Mouse (Mus musculus) limb, embryonic 15.5 days (tissue): ENCODE data around the gene Traf7. TPM values are rescaled to one million over a fixed set of nuclear protein-coding genes. Genes with fewer than 3 reads are reported as not detected.

Experiments
- ATAC-seq: fragments of 200-750 bp; cut with Nextera tagmentation; 2 replicates; pipeline ENCODE4 v1.8.0; 2017; ENCODE audit warnings: low read depth, moderate TSS enrichment; ENCODE audit not compliant: insufficient number of reproducible peaks, low FRiP score, low TSS enrichment
- H3K27ac ChIP-seq: fragments of 300-500 bp; sonication (generic); 2 replicates; pipeline ENCODE4 v1.5.1; 2015; ENCODE audit warnings: moderate library complexity, mild to moderate bottlenecking, inconsistent platforms
- H3K27me3 ChIP-seq: fragments of 300-500 bp; sonication (generic); 2 replicates; pipeline ENCODE4 v1.6.1; 2015; ENCODE audit warnings: inconsistent platforms
- H3K36me3 ChIP-seq: fragments of 300-500 bp; sonication (generic); 2 replicates; pipeline ENCODE4 v1.6.1; 2015; ENCODE audit warnings: inconsistent platforms
- H3K4me1 ChIP-seq: fragments of 300-500 bp; sonication (generic); 2 replicates; pipeline ENCODE4 v1.6.1; 2015; ENCODE audit warnings: inconsistent platforms
- H3K4me2 ChIP-seq: fragments of 300-500 bp; sonication (generic); 2 replicates; pipeline ENCODE4 v1.6.1; 2015; ENCODE audit warnings: mild to moderate bottlenecking, inconsistent platforms
- H3K4me3 ChIP-seq: fragments of 300-500 bp; sonication (generic); 2 replicates; pipeline ENCODE4 v1.5.1; 2015; ENCODE audit warnings: mild to moderate bottlenecking, inconsistent platforms
- H3K9ac ChIP-seq: fragments of 300-500 bp; sonication (generic); 2 replicates; pipeline ENCODE4 v1.6.1; 2015; ENCODE audit warnings: inconsistent platforms
- H3K9me3 ChIP-seq: fragments of 300-500 bp; sonication (generic); 2 replicates; pipeline ENCODE4 v1.6.1; 2016; ENCODE audit warnings: inconsistent platforms
- WGBS: fragments of 180-500 bp; shearing (Covaris S2); methylation state at CpG from one replicate; pipeline ENCODE4 v1.1.7; 2015; 5-methylcytosine and 5-hydroxymethylcytosine counted together
- polyA plus RNA-seq: library from polyadenylated mRNA; unstranded; fragments of >200 nt; fragmentation: Nextera tagmentation; extraction: Ambion mirVana; gene quantifications from 2 replicates; pipeline ENCODE4 v1.2.1, GENCODE M21; 2015

Gene Traf7
- polyA plus RNA-seq, 1 experiment from 2014 or later: 89.8 TPM

DNA sequence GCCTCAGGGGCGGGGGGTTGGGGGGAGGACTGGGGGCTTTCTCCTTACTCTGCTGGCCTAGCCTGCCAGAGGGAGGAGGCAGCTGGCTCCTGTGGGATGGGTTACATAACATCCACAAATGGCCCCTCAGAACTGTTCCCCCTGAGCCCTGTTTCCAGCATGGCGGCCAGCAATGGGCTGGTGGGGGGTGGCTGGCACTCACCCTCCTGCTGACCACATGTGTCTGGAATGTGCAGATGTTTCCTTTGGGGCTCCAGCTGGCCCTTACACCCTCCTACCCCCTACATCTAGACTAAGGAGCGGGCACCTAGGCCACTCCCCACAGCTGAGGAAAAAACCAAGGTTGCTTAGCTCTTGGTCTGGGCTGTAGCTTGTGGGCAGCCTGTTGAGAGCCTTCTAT, 31.4 kb upstream of the Traf7 start:
- H3K9me3 ChIP-seq: no peaks in the 10 kb centered on the region
- WGBS: 25% methylated on average over 3 of the region's 3 CpGs
- no peak overlapping the region for H3K9ac ChIP-seq
- ATAC-seq: peak; percentile 87
- H3K4me2 ChIP-seq: peak overlapping the region; percentile 31
- no peaks in the 10 kb centered on the region for H3K27me3 ChIP-seq
- no peak overlapping the region for H3K4me3 ChIP-seq
- peak overlapping the region; percentile 92 for H3K27ac ChIP-seq
- peaks cover 62% of the 10 kb centered on the region for H3K4me1 ChIP-seq
- H3K36me3 ChIP-seq: no peaks in the 10 kb centered on the region

DNA sequence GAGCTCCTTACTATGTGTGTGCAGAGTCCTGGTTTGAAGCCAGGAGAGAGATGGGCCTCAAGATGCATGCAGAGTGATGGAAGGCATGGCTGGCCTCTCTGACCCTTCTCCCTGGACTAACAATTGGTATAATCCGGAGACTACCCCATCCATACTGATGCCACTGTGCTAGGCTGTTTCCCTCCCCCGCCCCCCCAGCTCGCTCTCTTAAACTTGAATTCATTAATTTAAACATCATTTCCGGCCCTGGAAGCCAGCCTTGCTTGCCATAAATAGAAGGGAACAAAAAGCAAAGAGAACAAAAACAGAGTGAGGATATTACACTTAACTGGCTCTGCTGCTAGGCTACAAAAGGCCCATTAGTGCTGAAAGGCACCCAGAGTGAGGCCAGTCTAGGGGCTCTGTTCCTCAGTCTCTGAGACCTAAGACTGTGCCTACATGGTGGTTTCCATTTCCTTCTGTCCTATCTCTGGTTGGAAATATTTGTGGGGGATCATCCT, 30.9 kb upstream of the Traf7 start:
- Histone ChIP-seq H3K4me3 (no peak overlapping the region), H3K27me3 (no peaks in the 10 kb centered on the region), H3K4me1 (peaks cover 62% of the 10 kb centered on the region), H3K9me3 (no peaks in the 10 kb centered on the region), H3K27ac (peak overlapping the region; percentile 92), H3K4me2 (peak overlapping the region; percentile 31; the same call in 1 of the 2 replicates), H3K9ac (no peak overlapping the region), H3K36me3 (no peaks in the 10 kb centered on the region)
- peak; percentile 52; the same call in 1 of the 2 replicates for ATAC-seq
- WGBS: 25% methylated on average over 4 of the region's 4 CpGs

DNA sequence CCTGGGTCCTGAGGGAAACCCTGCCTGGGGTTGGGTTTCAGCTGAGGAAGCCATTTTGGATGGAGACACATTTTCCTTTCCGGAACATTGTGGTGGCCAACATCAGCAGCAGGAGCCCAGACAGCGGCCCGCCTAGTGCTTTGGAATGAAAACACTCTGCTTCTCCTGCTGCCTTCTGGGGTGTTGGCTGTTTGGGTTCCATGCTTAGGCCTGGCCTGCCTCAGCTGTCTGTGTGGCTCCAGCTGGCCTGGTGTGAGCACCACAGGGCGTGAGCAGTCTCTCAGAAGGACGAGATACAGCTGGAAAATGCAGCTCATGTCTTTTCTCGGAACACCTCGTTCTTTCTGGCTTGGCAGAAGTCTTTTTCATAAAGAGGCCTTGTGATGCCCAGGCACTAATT, 29.4 kb upstream of the Traf7 start:
- H3K4me2 ChIP-seq: no peak overlapping the region
- H3K27ac ChIP-seq: peak overlapping the region; percentile 92
- peaks cover 62% of the 10 kb centered on the region for H3K4me1 ChIP-seq
- no peaks in the 10 kb centered on the region for H3K27me3 ChIP-seq
- no peak overlapping the region for H3K4me3 ChIP-seq
- H3K36me3 ChIP-seq: no peaks in the 10 kb centered on the region
- 62% methylated on average over 7 of the region's 7 CpGs for WGBS
- H3K9ac ChIP-seq: no peak overlapping the region
- ATAC-seq: peak; percentile 35; the same call in 1 of the 2 replicates
- no peaks in the 10 kb centered on the region for H3K9me3 ChIP-seq

DNA sequence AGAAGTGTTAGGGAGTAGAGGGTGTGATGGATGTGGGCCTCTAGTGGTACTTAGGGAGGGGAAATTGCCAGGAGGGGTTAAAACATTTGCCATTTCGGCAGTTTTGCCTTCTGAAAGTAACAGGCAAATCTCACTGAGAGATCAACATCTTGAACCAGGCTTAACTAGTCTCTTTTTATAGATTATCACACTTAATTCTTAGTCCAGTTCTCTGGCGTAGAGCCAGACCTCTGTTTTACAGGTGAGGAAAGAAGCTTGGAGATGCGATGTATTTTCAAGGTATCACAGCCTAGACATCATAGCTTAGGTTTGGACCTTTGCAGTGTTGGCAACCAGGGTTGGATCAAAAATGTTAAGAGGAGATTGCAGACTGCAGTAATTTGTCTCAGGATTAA, 23.3 kb upstream of the Traf7 start:
- Histone ChIP-seq H3K36me3 (no peaks in the 10 kb centered on the region), H3K9ac (peak overlapping the region; percentile 87), H3K27ac (peak overlapping the region; percentile 94), H3K9me3 (no peaks in the 10 kb centered on the region), H3K4me3 (peak overlapping the region; percentile 73), H3K4me2 (peak overlapping the region; percentile 51), H3K27me3 (no peaks in the 10 kb centered on the region), H3K4me1 (peaks cover 43% of the 10 kb centered on the region)
- 27% methylated on average over 3 of the region's 3 CpGs for WGBS
- no peak for ATAC-seq

DNA sequence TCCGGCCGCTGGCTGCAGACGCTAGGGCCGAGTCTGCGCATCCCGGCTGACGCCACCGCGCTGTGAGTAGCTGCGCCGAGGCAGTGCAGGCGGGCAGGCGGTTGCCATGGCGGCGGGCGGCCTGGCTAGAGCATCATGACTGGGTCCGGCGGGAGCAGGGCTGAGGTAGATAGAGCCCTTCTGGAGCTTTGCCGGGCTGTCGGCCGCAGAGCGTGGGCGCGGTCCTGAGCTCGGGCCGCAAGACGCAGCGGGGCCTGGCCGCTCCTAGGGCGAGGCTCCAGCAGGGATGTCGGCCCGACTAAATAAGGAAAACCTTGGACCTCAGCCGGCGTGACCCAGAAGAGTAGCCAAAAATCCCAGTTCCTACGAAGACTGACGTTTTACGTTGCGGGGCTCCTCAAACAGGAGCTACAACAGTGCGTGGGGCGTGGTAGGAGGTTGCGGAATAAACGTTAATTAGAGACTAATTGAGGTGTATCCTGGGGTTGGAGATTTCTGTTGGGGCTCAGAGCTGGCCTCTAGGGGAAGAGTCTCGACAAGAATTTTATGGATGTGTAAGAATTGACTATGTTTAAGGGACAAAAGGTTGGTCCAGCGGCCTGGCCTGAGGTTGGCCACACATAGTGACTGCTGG, 22.8 kb upstream of the Traf7 start:
- WGBS: under 1% methylated on average over 42 of the region's 44 CpGs
- Histone ChIP-seq H3K9me3 (no peaks in the 10 kb centered on the region), H3K4me3 (peak overlapping the region; percentile 73), H3K27ac (peak overlapping the region; percentile 94), H3K4me1 (peaks cover 39% of the 10 kb centered on the region), H3K36me3 (no peaks in the 10 kb centered on the region), H3K4me2 (peak overlapping the region; percentile 51), H3K9ac (peak overlapping the region; percentile 87), H3K27me3 (no peaks in the 10 kb centered on the region)
- ATAC-seq: peak; percentile 40

DNA sequence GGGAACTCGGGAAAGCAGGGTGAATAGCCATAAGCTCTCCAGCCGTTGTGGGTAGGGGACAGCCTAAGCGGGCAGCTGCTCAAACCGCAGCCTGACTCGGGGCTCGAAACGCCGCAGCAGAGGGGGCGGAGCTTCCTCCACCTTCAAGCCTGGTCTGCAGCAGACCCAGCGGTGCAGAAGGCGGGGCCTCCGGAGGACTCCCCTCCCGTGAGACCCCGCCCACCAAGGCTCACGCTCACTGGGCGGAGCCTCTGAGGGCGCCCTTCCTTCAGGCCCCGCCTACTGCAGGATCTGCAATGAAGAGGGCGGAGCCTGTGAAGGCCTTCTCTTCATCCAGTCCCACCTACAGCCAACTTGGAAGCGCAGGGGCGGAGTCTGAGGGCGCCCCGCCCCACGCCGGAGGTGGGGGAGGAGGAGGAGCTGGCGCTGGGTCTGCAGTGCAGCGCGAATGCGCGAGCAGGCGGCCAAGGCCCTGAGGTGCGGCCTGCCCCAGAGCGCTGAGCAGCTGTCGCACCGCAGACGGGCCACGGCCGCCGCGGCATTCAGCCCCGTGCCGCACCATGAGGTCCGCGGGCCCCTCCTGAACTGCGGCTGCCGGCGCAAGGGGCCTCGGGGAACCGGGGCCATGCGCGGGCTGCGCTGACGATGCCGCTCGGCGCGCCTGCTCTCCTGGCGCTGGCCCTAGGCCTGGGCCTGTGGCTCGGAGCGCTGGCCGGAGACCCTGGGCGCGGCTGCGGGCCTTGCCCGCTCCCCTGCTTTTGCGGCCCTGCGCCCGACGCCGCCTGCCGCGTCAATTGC, 22.1 kb upstream of the Traf7 start, which contains the start of gene Pkd1:
Pkd1 (plus strand) TSS at position 217 of the 798 bp plus-strand sequence.
- Histone ChIP-seq H3K4me2 (peak within 1 kb of the TSS; percentile 51), H3K9me3 (no peaks in the 10 kb centered on the region), H3K4me1 (peaks cover 36% of the 10 kb centered on the region), H3K27me3 (0 out of 2 replicates have a peak, but pooled peaks cover under 1% of the 10 kb centered on the region), H3K36me3 (no peaks in the 10 kb centered on the region), H3K4me3 (peak within 1 kb of the TSS; percentile 73), H3K27ac (peak within 1 kb of the TSS; percentile 94), H3K9ac (peak within 1 kb of the TSS; percentile 87)
- ATAC-seq: peak; percentile 96
- WGBS: under 1% methylated on average over 72 of the region's 72 CpGs

DNA sequence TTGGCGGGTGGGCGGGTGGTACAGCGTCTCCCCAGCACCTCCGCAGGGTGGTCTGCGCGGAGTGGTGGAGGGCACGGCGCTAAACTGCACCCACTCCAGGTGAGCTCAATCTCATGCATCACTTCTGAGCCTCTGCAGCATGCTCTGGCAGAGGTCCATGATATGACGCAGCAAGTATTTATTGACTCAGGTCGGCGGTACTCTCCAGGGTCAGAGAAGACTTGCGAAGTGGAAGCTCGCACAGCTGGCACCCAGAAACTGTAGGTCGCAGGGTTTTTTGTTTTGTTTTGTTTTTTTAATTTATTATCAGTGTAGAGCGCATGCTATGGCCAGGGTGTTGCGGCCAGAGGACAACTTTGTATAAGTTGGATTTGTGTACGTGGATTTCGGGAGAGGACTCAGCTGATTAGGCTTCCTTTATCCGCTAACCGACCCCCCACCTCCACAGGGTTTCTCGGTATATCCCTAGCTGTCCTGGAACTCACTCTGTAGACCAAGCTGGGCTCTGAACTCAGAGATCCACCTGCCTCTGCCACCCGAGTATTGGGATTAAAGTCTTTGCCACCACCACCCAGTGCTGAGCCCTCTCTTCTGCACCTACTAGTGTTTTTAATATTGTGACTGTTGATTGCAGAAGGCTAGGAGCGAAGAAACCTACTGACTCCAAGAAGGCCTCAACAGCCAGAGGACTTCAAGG, 21.3 kb upstream of the Traf7 start:
- 3% methylated on average over 23 of the region's 23 CpGs for WGBS
- 0 out of 2 replicates have a peak overlapping the region, but pooled peaks have one; percentile 20 for H3K9ac ChIP-seq
- peak; percentile 1; the same call in 1 of the 2 replicates for ATAC-seq

DNA sequence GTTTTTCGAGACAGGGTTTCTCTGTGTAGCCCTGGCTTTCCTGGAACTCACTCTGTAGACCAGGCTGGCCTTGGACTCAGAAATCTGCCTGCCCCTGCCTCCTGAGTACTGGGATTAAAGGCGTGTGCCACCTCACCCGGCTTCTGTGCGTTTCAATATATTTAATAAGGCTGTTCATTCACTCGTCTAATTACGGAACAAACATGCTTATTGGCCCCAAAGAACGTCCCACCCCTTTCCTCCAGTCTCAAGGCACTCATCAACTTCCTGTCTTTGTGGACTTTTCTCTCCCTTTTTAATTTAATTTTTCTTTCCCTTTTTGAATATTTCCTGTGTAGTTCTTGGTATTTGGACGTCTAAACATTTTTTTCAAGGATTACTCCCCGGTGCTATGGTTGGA, 20.7 kb upstream of the Traf7 start:
- Histone ChIP-seq H3K9ac (0 out of 2 replicates have a peak overlapping the region, but pooled peaks have one; percentile 20), H3K4me3 (peak overlapping the region; percentile 73), H3K27ac (peak overlapping the region; percentile 82), H3K4me1 (peaks cover 37% of the 10 kb centered on the region), H3K4me2 (peak overlapping the region; percentile 51), H3K36me3 (no peaks in the 10 kb centered on the region), H3K9me3 (no peaks in the 10 kb centered on the region), H3K27me3 (peaks cover 4% of the 10 kb centered on the region; the same call in 1 of the 2 replicates)
- WGBS: 21% methylated on average over 9 of the region's 9 CpGs
- ATAC-seq: no peak

More for the DNA sequence above, 21.3 kb upstream of the Traf7 start:
- H3K4me1 ChIP-seq: peaks cover 37% of the 10 kb centered on the region
- H3K4me2 ChIP-seq: peak overlapping the region; percentile 51
- peaks cover 4% of the 10 kb centered on the region; the same call in 1 of the 2 replicates for H3K27me3 ChIP-seq
- peak overlapping the region; percentile 73 for H3K4me3 ChIP-seq
- H3K9me3 ChIP-seq: no peaks in the 10 kb centered on the region
- H3K27ac ChIP-seq: peak overlapping the region; percentile 82
- no peaks in the 10 kb centered on the region for H3K36me3 ChIP-seq

DNA sequence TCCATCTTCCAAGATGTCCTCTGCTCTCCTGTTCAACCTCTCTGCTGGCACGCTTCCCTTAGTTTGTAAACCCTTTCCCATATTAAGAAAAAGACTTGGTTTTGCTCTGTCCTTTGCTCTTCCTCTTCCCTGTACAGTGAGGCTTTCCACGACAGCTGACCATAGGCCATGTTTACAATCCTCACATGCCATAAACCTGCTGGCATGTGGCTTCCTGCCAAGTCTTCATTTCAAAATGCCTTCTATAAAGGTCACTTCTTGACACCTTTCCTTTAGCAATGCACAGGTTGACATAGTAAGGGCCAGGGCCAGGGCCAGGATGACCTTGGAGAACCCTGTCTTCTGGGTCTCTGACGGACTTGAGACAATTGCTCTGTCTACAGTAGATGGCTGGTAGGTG, 18.5 kb upstream of the Traf7 start:
- Histone ChIP-seq H3K27me3 (peaks cover 4% of the 10 kb centered on the region; the same call in 1 of the 2 replicates), H3K9ac (no peak overlapping the region), H3K4me3 (no peak overlapping the region), H3K27ac (no peak overlapping the region), H3K9me3 (no peaks in the 10 kb centered on the region), H3K4me2 (no peak overlapping the region), H3K36me3 (no peaks in the 10 kb centered on the region), H3K4me1 (peaks cover 25% of the 10 kb centered on the region)
- no peak for ATAC-seq
- WGBS: 76% methylated on average over 3 of the region's 3 CpGs

DNA sequence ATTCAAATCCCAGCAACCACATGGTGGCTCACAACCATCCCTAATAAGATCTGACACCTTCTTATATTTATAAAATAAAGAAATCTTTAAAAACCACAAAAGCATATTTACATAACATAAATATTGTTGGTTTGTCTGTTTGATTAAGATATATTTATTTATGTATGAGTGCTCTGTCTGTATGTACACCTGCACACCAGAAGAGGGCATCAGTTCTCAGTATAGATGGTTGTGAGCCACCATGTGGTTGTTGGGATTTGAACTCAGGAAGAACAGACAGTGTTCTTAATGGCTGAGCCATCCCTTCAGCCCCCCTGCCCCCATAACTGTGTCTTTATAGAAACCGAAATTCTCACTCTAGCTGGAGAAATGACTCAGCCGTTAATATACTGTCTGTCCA, 17.5 kb upstream of the Traf7 start:
- H3K9ac ChIP-seq: no peak overlapping the region
- H3K9me3 ChIP-seq: no peaks in the 10 kb centered on the region
- H3K4me1 ChIP-seq: peaks cover 16% of the 10 kb centered on the region; the same call in 1 of the 2 replicates
- H3K27me3 ChIP-seq: peaks cover 4% of the 10 kb centered on the region; the same call in 1 of the 2 replicates
- no peak overlapping the region for H3K4me2 ChIP-seq
- no peaks in the 10 kb centered on the region for H3K36me3 ChIP-seq
- H3K4me3 ChIP-seq: no peak overlapping the region
- ATAC-seq: no peak
- 80% methylated on average over 2 of the region's 2 CpGs for WGBS
- H3K27ac ChIP-seq: no peak overlapping the region

DNA sequence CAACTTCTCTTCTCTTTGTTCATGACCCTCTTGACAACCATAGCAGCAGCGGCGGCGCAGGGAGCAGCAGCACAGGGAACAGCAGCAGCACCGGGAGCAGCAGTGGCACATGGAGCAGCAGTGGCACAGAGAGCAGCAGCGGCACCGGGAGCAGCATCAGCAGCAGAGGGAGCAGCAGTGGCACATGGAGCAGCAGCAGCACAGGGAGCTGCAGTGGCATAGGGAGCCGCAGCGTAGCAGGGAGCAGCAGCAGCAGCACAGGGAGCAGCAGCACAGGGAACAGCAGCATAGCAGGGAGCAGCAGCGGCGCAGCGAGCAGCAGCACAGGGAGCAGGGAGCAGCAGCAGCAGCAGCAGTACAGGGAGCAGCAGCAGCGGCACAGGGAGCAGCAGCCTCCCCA, 16.9 kb upstream of the Traf7 start:
- H3K36me3 ChIP-seq: no peaks in the 10 kb centered on the region
- WGBS: 20% methylated on average over 12 of the region's 12 CpGs
- H3K27me3 ChIP-seq: peaks cover 4% of the 10 kb centered on the region; the same call in 1 of the 2 replicates
- H3K27ac ChIP-seq: no peak overlapping the region
- H3K4me1 ChIP-seq: peaks cover 16% of the 10 kb centered on the region; the same call in 1 of the 2 replicates
- no peak overlapping the region for H3K9ac ChIP-seq
- H3K9me3 ChIP-seq: no peaks in the 10 kb centered on the region
- no peak overlapping the region for H3K4me2 ChIP-seq
- no peak for ATAC-seq
- no peak overlapping the region for H3K4me3 ChIP-seq
